Mouse (Mus musculus) myocyte (in vitro differentiated cells): ENCODE data around the gene Hormad2.

Experiments
- CEBPB ChIP-seq: IDR thresholded peaks from 2 replicates; pipeline ENCODE4 v1.6.1; 2011; ENCODE audit warnings: mild to moderate bottlenecking, moderate library complexity; ENCODE audit not compliant: poor library complexity, insufficient read depth, severe bottlenecking
- E2F4 ChIP-seq: IDR thresholded peaks from one replicate; pipeline ENCODE4 v1.6.1; 2011; ENCODE audit warnings: mild to moderate bottlenecking, control low read depth, moderate library complexity; ENCODE audit not compliant: insufficient read depth
- MAX ChIP-seq: IDR thresholded peaks from one replicate; pipeline ENCODE4 v1.6.1; 2011; ENCODE audit warnings: low read depth, mild to moderate bottlenecking, control low read depth
- MYOD1 ChIP-seq, 3 experiments: IDR thresholded peaks; one replicate each; pipeline ENCODE4 v1.6.1; 2011; ENCODE audit warnings: control low read depth in 2 of 3, low read depth in 2 of 3, mild to moderate bottlenecking in 2 of 3, moderate library complexity in 1 of 3; ENCODE audit not compliant: insufficient read length in 2 of 3, control insufficient read depth in 1 of 3
- POLR2A ChIP-seq: IDR thresholded peaks from one replicate; pipeline ENCODE4 v1.6.1; 2011; ENCODE audit warnings: low read depth, mild to moderate bottlenecking, control low read depth, moderate library complexity; ENCODE audit not compliant: insufficient read length
- POLR2AphosphoS2 ChIP-seq: IDR thresholded peaks from one replicate; pipeline ENCODE4 v1.6.1; 2011; ENCODE audit warnings: low read depth, control low read depth; ENCODE audit not compliant: insufficient read length
- TCF12 ChIP-seq: IDR thresholded peaks from one replicate; pipeline ENCODE4 v1.6.1; 2011; ENCODE audit warnings: mild to moderate bottlenecking, control low read depth; ENCODE audit not compliant: poor library complexity, insufficient read depth, severe bottlenecking
- TCF3 ChIP-seq: IDR thresholded peaks from one replicate; pipeline ENCODE4 v1.6.1; 2011; ENCODE audit warnings: low read depth, control low read depth; ENCODE audit not compliant: insufficient read length

DNA sequence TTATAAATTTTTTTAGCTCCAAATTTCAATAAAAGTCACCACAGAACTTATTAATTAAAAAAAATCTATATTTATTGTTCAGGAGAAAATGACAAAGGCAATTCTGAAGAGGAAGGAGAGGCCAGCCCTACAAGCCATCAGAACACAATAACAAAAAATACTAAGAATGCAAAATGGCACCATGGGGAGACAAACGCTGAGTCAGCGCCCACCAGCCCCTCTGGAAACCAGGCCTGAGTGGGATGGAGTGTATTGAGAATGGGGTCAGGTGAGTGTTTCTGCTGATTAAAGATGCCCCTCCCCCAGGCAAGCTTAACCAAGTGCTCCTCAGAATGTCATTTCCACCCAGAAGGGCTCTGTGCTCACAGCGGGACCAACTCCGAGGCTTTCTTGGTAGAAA is 135.8 kb downstream of the Hormad2 start:
- TF ChIP-seq MYOD1 (IDR thresholded peaks at IDR 0.05; ENCODE audit: control insufficient read depth in 1 of 3, insufficient read length in 2 of 3, low read depth in 2 of 3) (no peak), POLR2A (no peak), TCF3 (no peak), CEBPB (no peak), TCF12 (no peak), POLR2AphosphoS2 (no peak), E2F4 (no peak), MAX (no peak)
